Mouse (Mus musculus) stomach, embryonic 15.5 days (tissue): ENCODE data around the gene Cd164l2. TPM values are rescaled to one million over a fixed set of nuclear protein-coding genes. Genes with fewer than 3 reads are reported as not detected.

Experiments used
- ATAC-seq: fragments of 200-750 bp; cut with Nextera tagmentation; 2 replicates; pipeline ENCODE4 v1.8.0; 2017; ENCODE audit warnings: low read depth, moderate number of reproducible peaks, moderate TSS enrichment; ENCODE audit not compliant: insufficient read depth, low FRiP score
- H3K27ac ChIP-seq: fragments of 300-500 bp; sonication (generic); 2 replicates; pipeline ENCODE4 v1.5.1; 2015; ENCODE audit warnings: mild to moderate bottlenecking, inconsistent platforms
- H3K27me3 ChIP-seq: fragments of 300-500 bp; sonication (generic); replicated peaks from 2 replicates; pipeline ENCODE4 v1.6.1; 2015; ENCODE audit warnings: inconsistent platforms
- H3K36me3 ChIP-seq: fragments of 300-500 bp; sonication (generic); 2 replicates; pipeline ENCODE4 v1.6.1; 2015; ENCODE audit warnings: inconsistent platforms
- H3K4me1 ChIP-seq: fragments of 300-500 bp; sonication (generic); 2 replicates; pipeline ENCODE4 v1.6.1; 2015; ENCODE audit warnings: inconsistent platforms
- H3K4me2 ChIP-seq: fragments of 300-500 bp; sonication (generic); 2 replicates; pipeline ENCODE4 v1.6.1; 2015; ENCODE audit warnings: mild to moderate bottlenecking, inconsistent platforms
- H3K4me3 ChIP-seq: fragments of 300-500 bp; sonication (generic); replicated peaks from 2 replicates; pipeline ENCODE4 v1.5.1; 2015; ENCODE audit warnings: inconsistent platforms
- H3K9ac ChIP-seq: fragments of 300-500 bp; sonication (generic); 2 replicates; pipeline ENCODE4 v1.6.1; 2015; ENCODE audit warnings: inconsistent platforms
- H3K9me3 ChIP-seq: fragments of 300-500 bp; sonication (generic); 2 replicates; pipeline ENCODE4 v1.6.1; 2016; ENCODE audit warnings: inconsistent platforms
- WGBS: fragments of 180-500 bp; shearing (Covaris S2); methylation state at CpG from one replicate; pipeline ENCODE4 v1.1.7; 2015; 5-methylcytosine and 5-hydroxymethylcytosine counted together
- polyA plus RNA-seq: library from polyadenylated mRNA; unstranded; fragments of >200 nt; fragmentation: Nextera tagmentation; extraction: Ambion mirVana; gene quantifications from 2 replicates; pipeline ENCODE4 v1.2.1, GENCODE M21; 2015

Gene Cd164l2
- polyA plus RNA-seq, 1 experiment from 2014 or later: 7.8 TPM

DNA sequence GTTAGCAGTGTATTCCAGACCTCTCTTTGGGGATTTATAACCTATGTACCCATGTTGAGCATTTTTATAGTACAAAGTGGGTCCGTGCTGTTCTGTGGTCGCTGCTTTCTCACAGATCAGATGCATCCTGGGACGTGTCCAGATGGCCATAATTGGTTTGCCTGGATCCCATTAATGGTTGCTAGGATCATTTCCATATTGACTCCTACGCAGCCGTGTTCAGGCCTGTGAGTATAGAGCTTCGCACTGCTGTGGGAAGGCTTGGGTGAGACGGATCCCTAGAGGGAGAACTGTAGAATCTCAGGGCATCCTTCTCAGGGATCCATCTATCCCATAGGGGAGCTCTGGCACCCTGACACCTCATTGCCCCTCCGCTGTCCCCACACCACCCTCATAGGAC lies 17.7 kb downstream of the Cd164l2 start:
- Histone ChIP-seq H3K9ac (no peak overlapping the region), H3K4me2 (no peak overlapping the region), H3K27ac (no peak overlapping the region), H3K9me3 (no peaks in the 10 kb centered on the region), H3K36me3 (no peaks in the 10 kb centered on the region), H3K4me1 (no peaks in the 10 kb centered on the region), H3K4me3 (no peak overlapping the region), H3K27me3 (no peaks in the 10 kb centered on the region)
- no peak for ATAC-seq
- WGBS: 77% methylated on average over 8 of the region's 8 CpGs

DNA sequence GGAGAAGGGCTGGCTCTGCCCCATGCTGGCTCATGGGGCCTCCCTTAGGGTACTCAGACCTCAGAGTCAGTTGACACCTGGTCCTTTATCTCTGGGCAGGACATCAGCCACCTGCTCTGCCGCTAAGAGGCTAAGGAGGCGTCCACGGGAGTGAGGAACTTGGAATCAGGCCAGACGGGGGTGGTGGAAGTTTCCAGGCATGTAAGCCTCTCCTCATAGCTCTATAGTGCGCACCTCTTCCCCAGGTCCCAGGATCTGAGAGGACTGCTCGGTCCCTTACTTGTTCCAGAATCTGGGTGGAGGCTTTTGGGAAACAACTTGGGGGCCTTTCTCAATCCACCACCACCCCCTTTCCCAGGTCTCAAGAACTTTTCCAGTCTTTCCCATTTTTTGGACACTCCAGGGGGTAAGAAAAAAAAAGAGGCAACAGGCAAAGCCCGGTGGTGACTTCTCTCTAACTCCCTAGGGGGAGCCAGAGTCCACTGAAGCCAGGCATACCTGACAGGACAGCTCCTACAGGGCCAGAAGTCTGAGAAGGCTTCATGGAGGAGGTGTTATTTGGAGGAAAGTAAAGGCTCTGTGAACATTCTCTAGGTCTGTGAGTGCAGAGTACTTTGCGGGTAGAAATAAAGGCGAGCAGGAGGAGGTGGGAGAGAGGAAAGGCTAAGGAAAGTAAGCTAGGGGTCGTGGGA lies 21.5 kb downstream of the Cd164l2 start:
- peaks cover 8% of the 10 kb centered on the region; the same call in 1 of the 2 replicates for H3K27me3 ChIP-seq
- no peaks in the 10 kb centered on the region for H3K36me3 ChIP-seq
- ATAC-seq: peak; percentile 6; the same call in 1 of the 2 replicates
- H3K27ac ChIP-seq: no peak overlapping the region
- H3K9ac ChIP-seq: no peak overlapping the region
- no peaks in the 10 kb centered on the region for H3K9me3 ChIP-seq
- WGBS: 27% methylated on average over 10 of the region's 10 CpGs
- no peak overlapping the region for H3K4me2 ChIP-seq
- no peak overlapping the region for H3K4me3 ChIP-seq
- no peaks in the 10 kb centered on the region for H3K4me1 ChIP-seq

DNA sequence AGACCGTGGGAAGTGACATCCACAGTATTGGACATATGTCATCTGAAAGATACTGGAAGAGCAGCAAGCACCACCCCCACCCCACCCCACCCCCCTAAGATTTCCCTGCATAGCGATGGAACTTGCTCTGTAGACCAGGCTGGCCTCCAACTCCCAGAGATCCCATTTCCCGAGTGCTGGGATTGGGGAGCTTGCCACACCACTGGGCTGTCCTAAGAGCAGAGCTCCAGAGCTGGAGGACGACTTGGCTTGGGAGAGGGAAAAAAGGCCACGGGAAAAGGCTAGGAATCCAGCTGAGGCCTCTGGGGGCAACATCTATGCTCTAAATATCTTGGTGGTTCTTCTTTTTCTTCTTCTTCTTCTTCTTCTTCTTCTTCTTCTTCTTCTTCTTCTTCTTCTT lies 22.8 kb downstream of the Cd164l2 start:
- Histone ChIP-seq H3K27me3 (peaks cover 8% of the 10 kb centered on the region; the same call in 1 of the 2 replicates), H3K36me3 (no peaks in the 10 kb centered on the region), H3K9me3 (no peaks in the 10 kb centered on the region), H3K4me1 (no peaks in the 10 kb centered on the region), H3K27ac (no peak overlapping the region), H3K4me3 (no peak overlapping the region), H3K9ac (no peak overlapping the region), H3K4me2 (no peak overlapping the region)
- WGBS: 58% methylated on average over 5 of the region's 5 CpGs
- no peak for ATAC-seq

DNA sequence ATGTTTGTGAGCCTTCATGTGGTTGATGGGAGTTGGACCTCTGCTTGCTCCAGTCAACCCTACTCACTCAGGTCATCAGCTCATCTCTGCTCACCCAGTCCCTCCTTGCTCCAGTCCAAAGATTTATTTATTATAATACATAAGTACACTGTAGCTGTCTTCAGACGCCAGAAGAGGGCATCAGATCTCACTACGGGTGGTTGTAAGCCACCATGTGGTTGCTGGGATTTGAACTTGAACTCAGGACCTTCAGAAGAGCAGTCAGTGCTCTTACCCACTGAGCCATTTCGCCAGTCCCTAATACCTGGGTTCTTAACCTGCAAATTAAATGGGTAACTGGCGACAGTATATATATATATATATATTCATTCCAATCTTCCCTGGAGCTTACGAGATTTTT lies 23.5 kb downstream of the Cd164l2 start:
- WGBS: 77% methylated on average over 5 of the region's 5 CpGs
- Histone ChIP-seq H3K4me3 (no peak overlapping the region), H3K27me3 (peaks cover 8% of the 10 kb centered on the region; the same call in 1 of the 2 replicates), H3K9me3 (no peaks in the 10 kb centered on the region), H3K36me3 (no peaks in the 10 kb centered on the region), H3K27ac (no peak overlapping the region), H3K4me1 (no peaks in the 10 kb centered on the region), H3K4me2 (no peak overlapping the region), H3K9ac (no peak overlapping the region)
- no peak for ATAC-seq

DNA sequence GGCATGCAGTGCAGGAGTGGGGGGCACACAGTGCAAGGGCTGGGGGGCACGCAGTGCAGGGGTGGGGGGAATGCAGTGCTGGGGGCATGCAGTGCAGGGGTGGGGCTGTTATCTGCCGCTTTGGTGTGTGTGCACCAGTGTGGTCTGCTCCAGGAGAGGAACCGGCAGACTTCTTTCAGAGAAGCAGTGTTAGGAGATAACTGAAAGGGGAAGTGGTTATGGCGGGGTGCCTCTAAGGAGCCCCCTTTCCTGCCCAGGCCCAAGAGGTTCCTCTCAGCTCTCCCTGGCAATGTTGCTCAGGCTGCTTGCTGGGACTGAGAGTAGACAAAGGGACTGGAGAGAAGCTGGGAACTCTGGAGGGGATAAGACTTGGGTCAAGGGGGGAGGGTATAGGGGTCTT lies 26.0 kb downstream of the Cd164l2 start:
- no peak for ATAC-seq
- WGBS: 58% methylated on average over 2 of the region's 4 CpGs
- Histone ChIP-seq H3K27ac (no peak overlapping the region), H3K36me3 (no peaks in the 10 kb centered on the region), H3K9me3 (no peaks in the 10 kb centered on the region), H3K27me3 (peaks cover 16% of the 10 kb centered on the region; the same call in 1 of the 2 replicates), H3K4me2 (no peak overlapping the region), H3K4me1 (peaks cover 12% of the 10 kb centered on the region; the same call in 1 of the 2 replicates), H3K9ac (no peak overlapping the region), H3K4me3 (no peak overlapping the region)

DNA sequence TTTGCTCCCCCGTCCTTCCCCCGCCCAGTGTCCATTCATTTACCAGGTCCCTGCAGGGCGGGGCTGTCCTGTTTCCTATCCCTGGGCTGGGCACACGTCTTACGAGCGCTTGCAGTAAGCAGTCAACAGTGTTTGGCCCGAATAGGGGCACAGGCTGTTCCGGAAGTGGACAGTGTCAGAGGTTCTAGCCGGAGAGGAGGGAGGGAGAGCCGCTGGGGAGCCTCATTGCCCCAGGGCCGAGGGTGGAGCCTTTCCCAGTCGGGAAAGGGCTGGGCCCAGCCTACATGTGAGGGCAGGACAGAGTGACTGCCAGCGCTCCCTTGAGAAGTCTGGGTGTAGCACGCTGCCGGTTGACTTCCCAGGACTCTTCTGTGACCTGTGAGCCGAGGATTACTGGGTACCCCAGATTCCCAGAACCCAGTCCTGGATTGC lies 28.6 kb downstream of the Cd164l2 start, which contains the start of gene Map3k6:
Gene Map3k6 (plus strand): TSS at position 329 of the 432 bp plus-strand sequence.
- 7% methylated on average over 16 of the region's 16 CpGs for WGBS
- peak; percentile 70 for ATAC-seq

DNA sequence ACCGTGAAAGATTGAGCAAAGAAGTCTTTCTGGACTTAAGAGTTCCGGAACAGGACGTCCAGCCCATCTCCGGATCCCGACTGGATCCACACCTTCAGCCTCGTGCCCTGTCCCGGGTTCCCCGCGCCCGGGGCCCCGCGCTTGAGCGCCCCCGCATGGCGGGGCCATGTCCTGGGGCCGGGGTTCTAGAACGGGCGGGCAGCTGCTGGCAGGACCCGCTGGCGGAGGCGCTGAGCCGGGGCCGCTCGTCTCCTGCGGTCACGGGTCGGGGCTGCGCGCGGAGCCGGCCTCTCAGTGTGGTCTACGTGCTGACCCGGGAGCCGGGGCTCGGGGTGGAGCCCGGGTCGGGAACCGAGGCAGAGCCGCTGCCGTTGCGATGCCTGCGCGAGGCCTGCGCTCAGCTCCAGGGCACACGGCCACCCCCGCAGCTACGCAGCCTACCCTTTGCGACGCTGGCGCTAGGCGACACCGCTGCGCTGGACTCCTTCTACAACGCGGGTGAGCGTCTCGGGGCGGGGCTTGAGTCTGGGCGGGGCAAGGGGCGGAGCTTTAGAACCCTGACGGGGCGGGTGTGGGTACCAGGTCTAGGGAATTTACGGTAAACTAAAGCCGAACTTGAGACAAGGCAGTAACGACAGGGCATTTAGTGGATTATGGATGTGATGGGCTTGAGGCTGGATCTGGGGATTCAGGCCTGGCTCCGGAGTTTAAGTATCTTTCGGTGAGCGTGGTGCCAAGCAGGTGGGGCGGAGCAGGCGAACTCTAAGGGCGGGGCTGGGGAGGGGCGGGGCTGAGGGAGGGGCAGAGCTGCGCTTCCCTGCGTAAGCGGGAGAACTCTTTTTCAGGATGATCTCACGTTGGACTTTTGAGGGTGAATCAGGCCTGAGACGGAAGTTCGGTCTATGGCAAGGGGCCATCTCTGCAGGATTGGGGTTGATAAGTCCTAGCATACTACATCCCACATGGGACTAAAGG lies 29.3 kb downstream of the Cd164l2 start:
- peak overlapping the region; percentile 97 for H3K4me2 ChIP-seq
- under 1% methylated on average over 78 of the region's 78 CpGs for WGBS
- peak; percentile 89 for ATAC-seq
- peak overlapping the region; percentile 60 for H3K9ac ChIP-seq
- H3K4me3 ChIP-seq: peak overlapping the region; percentile 63
- peaks cover 15% of the 10 kb centered on the region; the same call in 1 of the 2 replicates for H3K4me1 ChIP-seq
- H3K36me3 ChIP-seq: no peaks in the 10 kb centered on the region
- H3K27ac ChIP-seq: peak overlapping the region; percentile 77
- H3K27me3 ChIP-seq: peaks cover 16% of the 10 kb centered on the region; the same call in 1 of the 2 replicates
- H3K9me3 ChIP-seq: no peaks in the 10 kb centered on the region

More for the DNA sequence above, 28.6 kb downstream of the Cd164l2 start, which contains the start of gene Map3k6:
- H3K4me2 ChIP-seq: peak within 1 kb of the TSS; percentile 97
- H3K9ac ChIP-seq: peak within 1 kb of the TSS; percentile 60
- H3K27me3 ChIP-seq: peaks cover 19% of the 10 kb centered on the region; the same call in 1 of the 2 replicates
- no peaks in the 10 kb centered on the region for H3K9me3 ChIP-seq
- H3K36me3 ChIP-seq: no peaks in the 10 kb centered on the region
- H3K27ac ChIP-seq: peak within 1 kb of the TSS; percentile 77
- H3K4me3 ChIP-seq: peak within 1 kb of the TSS; percentile 63
- H3K4me1 ChIP-seq: peaks cover 15% of the 10 kb centered on the region; the same call in 1 of the 2 replicates

DNA sequence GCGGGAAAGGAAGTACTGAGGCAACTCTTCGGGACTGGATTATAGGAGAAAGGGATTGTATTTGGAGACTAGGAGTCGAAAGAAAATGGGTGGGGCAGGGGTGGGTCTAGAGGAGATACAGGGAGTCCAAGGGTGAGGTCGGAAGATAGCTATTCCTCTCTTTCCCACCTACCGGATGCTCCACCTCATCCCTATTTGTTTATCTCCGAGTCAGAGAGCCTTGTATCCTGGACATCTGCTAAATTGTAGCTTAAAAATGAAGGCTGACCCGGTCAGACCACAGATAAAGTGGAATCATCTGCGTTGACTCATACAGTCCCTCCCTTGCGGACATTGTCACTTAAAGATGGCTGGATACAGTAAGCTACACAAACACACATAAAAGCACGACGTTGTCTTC lies 30.0 kb downstream of the Cd164l2 start:
- peak overlapping the region; percentile 63 for H3K4me3 ChIP-seq
- H3K9me3 ChIP-seq: no peaks in the 10 kb centered on the region
- peaks cover 11% of the 10 kb centered on the region; the same call in 1 of the 2 replicates for H3K27me3 ChIP-seq
- H3K4me2 ChIP-seq: peak overlapping the region; percentile 97
- H3K4me1 ChIP-seq: peaks cover 15% of the 10 kb centered on the region; the same call in 1 of the 2 replicates
- no peak for ATAC-seq
- WGBS: 27% methylated on average over 11 of the region's 11 CpGs
- no peak overlapping the region for H3K9ac ChIP-seq
- H3K27ac ChIP-seq: no peak overlapping the region; the same call in 1 of the 2 replicates
- no peaks in the 10 kb centered on the region for H3K36me3 ChIP-seq

DNA sequence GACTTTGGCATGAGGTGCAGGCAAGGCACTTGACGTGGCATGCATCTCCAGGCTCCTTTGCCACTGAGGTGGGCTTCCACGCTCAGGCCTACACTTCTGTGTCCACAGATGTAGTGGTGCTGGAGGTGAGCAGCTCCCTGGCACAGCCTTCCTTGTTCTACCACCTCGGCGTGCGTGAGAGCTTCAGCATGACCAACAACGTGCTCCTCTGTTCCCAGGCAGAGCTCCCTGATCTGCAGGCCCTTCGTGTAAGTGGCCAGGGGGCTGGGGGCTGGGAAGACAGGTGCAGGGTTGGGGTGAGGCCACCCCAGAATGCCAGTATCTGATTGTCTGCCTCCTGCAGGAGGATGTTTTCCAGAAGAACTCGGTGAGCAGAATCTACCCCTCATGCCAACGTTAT lies 30.8 kb downstream of the Cd164l2 start:
- no peak for ATAC-seq
- Histone ChIP-seq H3K4me1 (peaks cover 18% of the 10 kb centered on the region; the same call in 1 of the 2 replicates), H3K27me3 (peaks cover 15% of the 10 kb centered on the region; the same call in 1 of the 2 replicates), H3K36me3 (no peaks in the 10 kb centered on the region), H3K9ac (no peak overlapping the region), H3K27ac (no peak overlapping the region), H3K4me2 (no peak overlapping the region), H3K4me3 (no peak overlapping the region), H3K9me3 (no peaks in the 10 kb centered on the region)
- 65% methylated on average over 9 of the region's 9 CpGs for WGBS

DNA sequence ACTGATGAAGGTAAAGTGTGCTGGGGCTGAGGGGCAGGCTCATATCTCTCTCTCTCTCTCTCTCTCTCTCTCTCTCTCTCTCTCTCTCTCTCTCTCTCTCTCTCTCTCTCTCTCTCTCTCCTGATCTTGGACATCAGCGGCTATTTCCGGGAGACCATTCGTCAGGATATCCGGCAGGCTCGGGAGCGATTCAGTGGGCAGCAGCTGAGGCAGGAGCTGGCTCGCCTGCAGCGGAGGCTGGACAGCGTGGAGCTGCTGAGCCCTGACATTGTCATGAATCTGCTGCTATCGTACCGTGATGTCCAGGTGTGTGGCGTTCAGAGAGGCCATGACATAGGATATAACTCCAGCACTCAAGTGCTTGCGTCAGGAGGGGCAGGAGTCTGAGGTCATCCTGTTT lies 31.6 kb downstream of the Cd164l2 start:
- Histone ChIP-seq H3K4me2 (no peak overlapping the region), H3K9me3 (no peaks in the 10 kb centered on the region), H3K27me3 (peaks cover 23% of the 10 kb centered on the region), H3K4me3 (no peak overlapping the region), H3K4me1 (peaks cover 18% of the 10 kb centered on the region; the same call in 1 of the 2 replicates), H3K36me3 (no peaks in the 10 kb centered on the region), H3K9ac (no peak overlapping the region), H3K27ac (no peak overlapping the region)
- WGBS: 23% methylated on average over 13 of the region's 13 CpGs
- no peak for ATAC-seq

DNA sequence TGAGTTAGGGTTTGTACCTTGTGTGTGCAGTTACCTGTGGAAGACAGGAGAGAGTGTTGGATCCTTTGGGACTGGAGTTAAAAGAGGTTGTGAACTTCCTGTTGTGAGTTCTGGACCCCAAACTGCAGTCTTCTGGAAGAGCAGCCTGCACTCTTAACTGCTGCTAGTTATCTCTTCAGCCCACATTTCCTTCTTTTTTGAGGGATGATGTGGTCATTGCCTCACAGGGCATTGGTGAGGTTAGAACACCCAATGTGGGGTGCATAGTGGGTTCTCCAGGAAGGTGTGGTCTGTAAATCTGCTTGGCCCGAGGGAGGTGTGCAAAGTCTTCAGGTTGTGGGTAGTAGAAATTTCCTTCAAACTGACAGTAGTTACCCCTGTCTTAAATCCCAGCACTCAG lies 32.4 kb downstream of the Cd164l2 start:
- H3K4me2 ChIP-seq: no peak overlapping the region
- peaks cover 23% of the 10 kb centered on the region for H3K27me3 ChIP-seq
- no peak overlapping the region for H3K9ac ChIP-seq
- no peaks in the 10 kb centered on the region for H3K36me3 ChIP-seq
- WGBS: 81% methylated on average over 1 of the region's 1 CpGs
- no peak overlapping the region for H3K4me3 ChIP-seq
- no peaks in the 10 kb centered on the region for H3K9me3 ChIP-seq
- no peak overlapping the region for H3K27ac ChIP-seq
- ATAC-seq: no peak
- H3K4me1 ChIP-seq: peaks cover 18% of the 10 kb centered on the region; the same call in 1 of the 2 replicates
